Mouse (Mus musculus) embryonic stem cell, embryonic (primary cell): Measurements from ENCODE around the gene Pdxk.

Source experiments
- CTCF ChIA-PET, 4 experiments: fragments of 300-600 bp in 2 of 4; fragments of 350-600 bp in 2 of 4; sonication (Branson Sonifier 250); formaldehyde crosslinking; loops; one replicate each; lab custom pipeline; 2022; ENCODE audit warnings: inconsistent platforms in 2 of 4; lab: Charles Lee
- POLR2A ChIA-PET, 4 experiments: fragments of 300-600 bp in 2 of 4; fragments of 350-600 bp in 2 of 4; sonication (Branson Sonifier 250); formaldehyde crosslinking; loops; one replicate each; lab custom pipeline; 2022; ENCODE audit warnings: antibody characterized with exemption in 4 of 4, inconsistent platforms in 1 of 4; lab: Charles Lee

The Pdxk gene

DNA sequence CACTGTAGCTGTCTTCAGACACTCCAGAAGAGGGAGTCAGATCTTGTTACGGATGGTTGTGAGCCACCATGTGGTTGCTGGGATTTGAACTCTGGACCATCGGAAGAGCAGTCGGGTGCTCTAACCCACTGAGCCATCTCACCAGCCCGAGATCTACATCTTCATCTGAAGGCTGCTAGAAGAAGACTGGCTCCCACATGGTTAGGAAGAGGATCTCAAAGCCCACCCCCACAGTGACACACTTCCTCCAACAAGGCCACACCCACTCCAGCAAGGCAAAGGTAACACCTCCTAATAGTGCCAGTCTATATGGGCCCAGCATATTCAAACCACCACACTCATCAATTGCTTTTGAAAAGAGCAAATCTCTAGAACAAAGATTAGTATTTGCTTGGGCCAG, 49.8 kb downstream of the Pdxk start:
- ChIA-PET CTCF (interaction anchor here in 2 of 4 experiments (0.6 to 3.3 kb wide), 2 partner anchors 18 to 59 kb away, joined by 3 to 15 read pairs; no protein-coding TSS in a partner anchor), POLR2A (interaction anchor here in 2 of 4 experiments (0.6 to 3.3 kb wide), 3 partner anchors 11 to 423 kb away, joined by 3 to 38 read pairs (median 7); partner anchors contain the start of gene Cstb (in 1 of the 2))

DNA sequence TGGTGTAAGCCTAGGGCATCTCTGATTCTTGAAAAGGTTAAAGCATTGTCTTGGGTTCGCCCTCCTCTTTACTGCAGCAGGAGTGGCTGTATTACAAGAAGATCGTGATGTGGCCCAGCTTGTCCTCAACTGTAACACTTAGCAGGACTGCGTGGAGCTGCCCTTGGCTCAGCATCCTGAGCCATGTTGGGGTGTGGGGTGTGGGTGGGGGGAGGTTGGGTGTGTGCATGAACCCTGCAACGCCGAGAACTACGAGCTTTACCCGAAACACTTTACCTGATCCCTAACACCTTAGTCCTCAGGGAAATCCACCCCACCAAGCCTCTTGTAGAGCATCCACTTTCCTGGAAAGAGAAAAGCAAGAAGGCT, 51.6 kb downstream of the Pdxk start:
- ChIA-PET POLR2A (interaction anchor here in 3 of 4 experiments (0.7 to 3.5 kb wide), 32 partner anchors 10 to 852 kb away, joined by 3 to 38 read pairs (median 4); partner anchors contain the start of genes Cstb (in 3 of the 3), Pdxk (in 2 of the 3), Pwp2 (in 2 of the 3) and D10Jhu81e (in 1 of the 3)), CTCF (interaction anchor here (0.6 to 3.3 kb wide), 41 partner anchors 10 to 965 kb away, joined by 3 to 18 read pairs (median 5); partner anchors contain the start of genes Cstb (in 1 of the 4), Icosl (in 1 of the 4), Pwp2 (in 1 of the 4) and Trappc10 (in 1 of the 4))

DNA sequence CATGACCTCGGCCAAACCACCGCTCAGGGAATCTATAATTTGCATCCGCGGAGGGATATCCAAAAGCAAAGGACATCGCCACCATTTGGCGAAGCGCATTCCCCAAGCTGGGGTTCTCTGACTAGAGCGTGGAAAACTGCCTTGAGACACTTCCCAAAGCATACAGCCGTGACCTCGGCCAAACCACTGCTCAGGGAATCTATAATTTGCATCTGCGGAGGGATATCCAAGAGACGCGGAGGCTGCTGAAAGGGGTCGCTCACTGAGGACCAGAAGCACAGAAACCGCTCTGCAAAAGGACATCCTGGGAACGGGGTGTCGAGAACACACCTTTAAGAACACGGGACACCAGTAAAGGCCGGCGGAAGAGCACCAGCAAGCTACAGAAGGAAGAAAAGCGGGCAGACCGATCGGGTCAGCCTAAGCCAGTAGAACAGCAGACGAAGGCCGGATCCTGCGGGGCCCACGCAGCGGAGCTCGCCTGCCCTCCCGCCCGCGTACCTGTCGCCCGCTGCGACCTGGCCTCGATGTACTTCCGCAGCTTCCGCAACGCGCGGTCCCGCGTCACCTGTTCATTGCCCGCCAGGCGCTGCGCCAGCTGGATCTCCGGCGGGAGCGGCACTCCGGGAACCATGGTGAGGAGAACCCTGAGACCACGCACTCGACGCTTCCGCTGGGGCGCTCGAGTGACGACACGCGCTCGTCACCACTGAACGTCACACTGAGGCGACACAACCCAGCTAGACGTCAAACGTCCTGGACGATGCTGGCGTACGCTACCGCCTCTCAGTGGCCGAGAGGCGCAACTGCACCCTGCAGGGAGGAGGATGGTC, 52.2 kb downstream of the Pdxk start, which contains the start of gene Rrp1:
TSS of gene Rrp1 (minus strand) at position 725 of the 833 bp plus-strand sequence.
- CTCF ChIA-PET = interaction anchor here (0.6 to 3.3 kb wide), 45 partner anchors 10 to 964 kb away, joined by 3 to 18 read pairs (median 5); partner anchors contain the start of genes Cstb (in 1 of the 4), Icosl (in 1 of the 4), Pwp2 (in 1 of the 4) and Trappc10 (in 1 of the 4)
- POLR2A ChIA-PET = interaction anchor here in 3 of 4 experiments (0.6 to 3.5 kb wide), 34 partner anchors 10 to 851 kb away, joined by 3 to 38 read pairs (median 4); partner anchors contain the start of genes Cstb (in 3 of the 3), Pdxk (in 2 of the 3), Pfkl (in 2 of the 3) and Pwp2 (in 2 of the 3)

DNA sequence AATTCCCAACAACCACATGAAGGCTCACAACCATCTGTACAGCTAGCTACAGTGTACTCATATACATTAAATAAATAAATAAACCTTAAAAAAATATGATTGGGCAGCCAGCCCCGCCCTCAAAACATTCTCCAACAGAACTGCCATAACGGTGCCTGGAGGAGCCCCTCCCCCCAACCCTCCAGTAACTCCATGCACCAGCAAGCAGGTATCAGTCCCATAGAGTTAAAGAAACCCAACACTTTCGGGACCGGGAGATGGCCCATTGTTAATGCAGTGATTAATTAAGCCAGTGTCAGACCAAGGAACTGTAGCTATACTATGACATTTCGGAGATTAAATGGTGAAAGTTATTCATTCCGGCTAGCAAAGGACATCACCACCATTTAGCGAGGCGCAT, 52.9 kb downstream of the Pdxk start:
- ChIA-PET POLR2A (interaction anchor here in 3 of 4 experiments (0.6 to 3.5 kb wide), 16 partner anchors 10 to 565 kb away, joined by 3 to 38 read pairs (median 6); partner anchors contain the start of genes Cstb (in 3 of the 3), Gm36176 (in 1 of the 3), Pfkl (in 1 of the 3) and Pwp2 (in 1 of the 3)), CTCF (interaction anchor here in 3 of 4 experiments (0.6 to 3.3 kb wide), 11 partner anchors 12 to 1247 kb away, joined by 3 to 18 read pairs (median 9); partner anchors contain the start of gene Cstb (in 1 of the 3))

DNA sequence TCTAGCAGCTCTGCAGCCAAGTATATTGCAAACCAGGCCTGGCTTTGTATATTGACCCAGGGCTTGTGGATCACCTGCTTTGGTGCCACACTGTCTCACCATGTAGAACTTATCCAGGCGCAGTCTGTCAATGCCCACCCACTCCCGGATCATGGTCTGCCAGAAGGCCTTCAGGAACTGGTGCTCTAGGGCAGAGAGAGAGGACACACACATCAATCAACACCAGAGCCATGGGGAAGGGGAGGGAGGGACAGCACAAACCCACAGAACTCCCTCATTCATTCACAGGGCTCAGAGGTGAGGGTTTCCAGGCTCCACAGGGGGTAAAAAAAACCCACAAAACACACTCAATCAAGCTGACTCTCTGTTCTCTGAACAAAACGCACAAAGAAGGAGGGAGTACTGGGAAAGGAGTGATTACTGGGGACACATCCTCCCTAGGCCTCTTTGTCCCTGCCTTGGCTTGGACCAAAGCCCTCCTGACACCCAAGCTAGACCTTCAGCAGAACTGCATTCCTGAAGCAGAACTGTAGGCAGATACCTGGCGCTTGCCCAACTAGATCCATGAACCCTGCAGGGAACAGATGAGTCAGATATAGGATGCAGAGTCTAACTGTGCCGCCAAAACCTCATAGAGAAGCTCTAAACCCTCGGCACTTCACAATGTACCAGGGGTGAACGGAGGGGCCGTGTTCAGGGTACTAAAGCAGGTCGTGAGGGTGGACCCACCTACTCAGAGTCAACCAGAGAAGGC, 55.6 kb downstream of the Pdxk start:
- CTCF ChIA-PET = interaction anchor here in 3 of 4 experiments (0.5 to 1.3 kb wide), 6 partner anchors 13 to 32 kb away, joined by 3 to 5 read pairs (median 4); no protein-coding TSS in a partner anchor
- POLR2A ChIA-PET = interaction anchor here in 3 of 4 experiments (0.6 to 1.5 kb wide), 4 partner anchors 9 to 1857 kb away, joined by 3 read pairs; no protein-coding TSS in a partner anchor

DNA sequence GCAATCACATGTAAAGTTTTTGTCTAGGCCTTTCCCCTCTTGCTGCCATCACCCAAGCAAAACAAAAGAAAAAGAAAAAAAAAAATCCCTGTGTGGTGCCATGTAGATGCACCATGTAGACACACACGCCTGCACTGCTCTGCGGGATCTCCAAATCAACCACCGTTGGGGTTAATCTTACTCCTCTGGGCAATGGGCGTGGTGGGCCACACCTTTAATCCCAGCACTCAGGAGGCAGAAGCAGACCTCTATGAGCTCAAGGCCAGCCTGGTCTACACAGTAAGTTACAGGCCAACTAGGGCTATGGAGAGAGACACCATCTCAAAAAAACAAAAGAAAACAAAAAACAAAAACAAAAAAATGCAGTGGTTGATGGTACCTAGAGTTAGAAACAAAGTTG, 57.6 kb downstream of the Pdxk start:
- ChIA-PET POLR2A (interaction anchor here in 3 of 4 experiments (1.2 to 2.0 kb wide), 4 partner anchors 11 to 82 kb away, joined by 4 to 11 read pairs (median 6); partner anchors contain the start of gene Cstb (in 1 of the 3)), CTCF (interaction anchor here in 3 of 4 experiments (0.5 to 1.2 kb wide), 3 partner anchors 11 to 119 kb away, joined by 3 to 4 read pairs (median 3); no protein-coding TSS in a partner anchor)

DNA sequence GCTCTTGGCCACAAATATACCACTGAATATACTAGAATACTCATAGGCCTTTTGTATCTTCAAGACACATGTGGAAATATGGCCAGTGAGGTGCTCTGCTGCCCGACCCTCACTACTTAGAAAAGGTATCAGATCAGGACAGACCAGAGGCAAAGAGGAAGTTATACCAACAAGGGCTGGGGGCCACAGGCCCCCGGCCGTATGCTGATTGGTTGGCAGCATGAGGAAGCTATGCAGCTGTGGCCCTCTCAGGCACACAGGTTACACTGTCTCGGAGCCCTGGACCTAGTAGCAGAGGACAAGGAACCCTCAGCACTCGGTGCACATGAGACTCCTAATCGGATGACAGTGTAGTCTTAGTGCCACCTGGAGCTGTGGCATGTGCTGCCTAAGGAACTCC, 58.6 kb downstream of the Pdxk start:
- CTCF ChIA-PET = interaction anchor here in 1 of 4 experiments (0.5 to 1.3 kb wide), 3 partner anchors 10 to 52 kb away, joined by 3 read pairs; no protein-coding TSS in a partner anchor
- POLR2A ChIA-PET = interaction anchor here in 3 of 4 experiments (1.2 to 2.0 kb wide), 3 partner anchors 10 to 81 kb away, joined by 4 to 11 read pairs (median 6); partner anchors contain the start of gene Cstb (in 1 of the 3)

DNA sequence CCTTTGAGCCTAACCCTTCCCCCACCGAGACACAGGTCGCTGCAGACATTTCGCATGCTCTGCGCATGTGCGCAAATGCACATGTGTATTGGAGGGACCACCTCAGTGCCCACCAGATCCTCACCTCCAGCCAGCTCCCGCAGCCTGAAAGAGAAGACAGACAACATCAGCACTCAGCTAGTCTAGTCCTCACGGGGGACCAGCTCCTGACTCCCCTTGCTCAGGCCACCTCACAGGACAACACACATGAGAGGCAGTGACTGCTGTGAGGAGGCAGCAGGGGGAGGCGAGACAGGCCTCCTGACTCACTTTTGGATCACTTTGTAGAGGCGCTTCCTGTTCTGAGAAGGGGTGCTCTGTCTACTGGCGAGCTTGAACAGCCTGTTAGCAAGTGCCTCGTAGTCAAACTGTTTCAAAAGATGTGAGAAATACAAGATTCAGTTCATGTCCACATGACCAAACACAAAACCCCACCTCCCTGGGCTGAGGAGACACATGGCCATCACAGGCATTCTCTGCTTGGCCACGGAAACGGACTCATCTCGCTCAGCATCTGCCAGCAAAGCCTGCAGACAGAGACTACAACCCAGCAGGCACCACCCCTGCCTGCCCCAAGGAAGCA, 62.4 kb downstream of the Pdxk start:
- ChIA-PET POLR2A (interaction anchor here in 3 of 4 experiments (0.6 to 3.5 kb wide), 5 partner anchors 10 to 1343 kb away, joined by 3 to 14 read pairs (median 6); partner anchors contain the start of gene Rrp1 (in 2 of the 3)), CTCF (interaction anchor here in 3 of 4 experiments (0.6 to 1.1 kb wide), 4 partner anchors 10 to 482 kb away, joined by 3 to 5 read pairs (median 4); partner anchors contain the start of gene Rrp1 (in 1 of the 3))

DNA sequence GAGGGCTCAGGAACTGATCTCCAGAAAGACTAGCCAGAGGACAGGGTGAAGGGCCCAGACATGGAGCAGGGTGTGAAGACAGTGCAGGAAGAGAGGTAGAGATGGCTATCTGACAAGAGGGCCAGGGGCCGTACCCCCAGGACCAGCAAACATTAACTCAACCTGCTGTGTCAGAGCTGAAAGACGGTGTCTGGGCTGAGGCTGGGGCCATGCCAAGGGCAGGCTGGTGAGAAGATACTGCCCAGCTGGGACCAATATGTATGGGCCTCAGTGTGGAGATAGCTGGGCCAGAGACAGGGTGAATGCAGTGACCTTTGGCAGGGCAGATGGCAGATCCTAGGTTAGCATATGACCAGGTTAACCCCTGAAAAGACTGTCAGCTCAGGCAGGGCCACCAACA, 63.6 kb downstream of the Pdxk start:
- POLR2A ChIA-PET = interaction anchor here in 1 of 4 experiments (3.5 kb wide), 1 partner anchor 11 kb away, joined by 14 read pairs; the partner anchor contains the start of gene Rrp1

DNA sequence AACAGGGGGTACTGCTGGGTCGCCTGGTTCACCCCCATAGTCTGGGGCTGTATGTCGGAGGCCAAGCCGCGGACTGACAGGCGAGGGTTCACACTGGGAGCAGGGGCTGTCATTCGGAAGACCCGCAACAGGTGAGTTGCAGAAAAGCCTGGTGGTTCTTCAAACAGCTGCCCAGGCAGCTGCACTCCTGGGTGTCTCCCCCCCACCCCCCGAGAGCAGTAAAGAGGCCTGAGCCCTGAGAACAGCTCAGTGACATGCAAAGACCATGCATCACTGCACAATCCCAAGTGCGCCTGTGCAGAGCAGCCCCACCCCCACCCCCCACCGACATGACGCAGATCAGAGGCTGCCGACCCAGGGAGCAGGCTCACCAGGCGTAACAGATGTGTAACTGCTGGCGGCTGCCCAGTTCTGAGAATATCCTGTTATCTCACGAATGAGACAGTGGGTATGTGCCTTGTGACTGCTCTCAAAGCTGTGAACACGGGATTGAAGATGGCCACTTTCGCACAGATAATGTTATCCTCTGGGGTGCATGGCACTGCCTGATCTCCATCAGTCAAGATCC, 65.6 kb downstream of the Pdxk start:
- POLR2A ChIA-PET = no interaction called here

More for the DNA sequence above, 63.6 kb downstream of the Pdxk start:
- CTCF ChIA-PET = interaction anchor here in 1 of 4 experiments (1.1 kb wide), 1 partner anchor 40 kb away, joined by 3 read pairs; no protein-coding TSS in a partner anchor

DNA sequence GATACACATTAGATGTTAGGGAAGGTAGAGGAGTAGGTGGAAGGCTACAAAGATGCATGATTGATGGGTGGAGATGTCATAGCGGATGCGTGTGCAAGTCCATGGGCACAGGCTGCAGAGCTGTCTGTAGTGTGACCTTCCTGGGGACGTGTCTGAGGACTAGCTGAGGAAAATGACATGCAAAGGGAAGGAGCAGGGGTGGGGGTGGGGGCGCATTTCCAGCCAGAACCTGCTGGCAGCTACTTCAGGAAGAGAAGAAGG, 68.2 kb downstream of the Pdxk start:
- POLR2A ChIA-PET = interaction anchor here in 3 of 4 experiments (0.6 to 2.0 kb wide), 15 partner anchors 9 to 1657 kb away, joined by 3 to 7 read pairs (median 4); partner anchors contain the start of genes Pdxk (in 1 of the 3) and Rrp1 (in 1 of the 3)
- CTCF ChIA-PET = interaction anchor here (0.6 to 2.2 kb wide), 51 partner anchors 10 to 470 kb away, joined by 3 to 18 read pairs (median 4); partner anchors contain the start of genes Rrp1 (in 3 of the 4), Pwp2 (in 2 of the 4), D10Jhu81e (in 1 of the 4) and Icosl (in 1 of the 4)

More for the DNA sequence above, 65.6 kb downstream of the Pdxk start:
- CTCF ChIA-PET = interaction anchor here in 2 of 4 experiments (0.6 kb wide), 2 partner anchors 33 to 1666 kb away, joined by 4 to 12 read pairs; no protein-coding TSS in a partner anchor

DNA sequence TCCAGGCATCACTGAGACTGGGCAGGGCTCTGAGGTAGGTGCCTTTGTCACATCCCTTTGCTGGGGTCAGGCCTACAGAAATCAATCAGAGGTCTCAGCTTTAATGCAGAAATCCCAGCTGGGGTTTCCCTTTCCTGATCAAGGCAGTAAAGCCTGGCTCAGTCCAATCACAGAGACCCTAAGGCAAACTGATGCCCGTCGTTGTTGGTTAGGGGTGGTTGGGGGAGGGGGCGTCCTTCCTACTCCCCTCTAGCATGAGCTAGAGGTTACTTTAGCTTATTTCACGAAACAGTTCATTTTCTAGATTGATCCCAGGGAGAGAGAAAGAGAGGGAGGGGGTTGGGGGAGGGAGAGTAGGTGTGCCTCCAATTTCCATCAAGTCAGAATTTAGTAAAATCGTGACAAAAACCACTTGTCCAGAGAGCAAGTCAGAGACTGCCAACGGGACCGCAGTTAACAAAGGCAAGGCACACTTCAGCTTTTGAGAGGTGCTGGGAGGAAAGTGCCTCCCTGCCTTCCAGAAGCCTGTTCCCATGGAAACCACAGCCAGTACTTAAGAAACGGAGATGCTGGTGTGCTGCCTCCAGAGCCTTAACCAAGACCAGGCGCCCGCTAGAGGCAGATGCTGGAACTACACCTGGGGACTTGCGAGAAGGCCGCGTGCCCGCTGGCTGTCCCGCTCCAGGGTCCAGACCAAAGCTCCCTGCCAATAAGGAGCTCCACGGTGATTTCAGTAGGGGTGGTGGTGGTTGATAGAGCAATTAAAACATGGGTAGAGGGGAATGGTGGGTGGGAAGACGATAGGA, 68.8 kb downstream of the Pdxk start:
- ChIA-PET POLR2A (interaction anchor here in 3 of 4 experiments (0.6 to 2.0 kb wide), 17 partner anchors 9 to 1657 kb away, joined by 3 to 7 read pairs (median 4); partner anchors contain the start of genes Pdxk (in 1 of the 3) and Rrp1 (in 1 of the 3)), CTCF (interaction anchor here (0.6 to 2.2 kb wide), 64 partner anchors 10 to 470 kb away, joined by 3 to 18 read pairs (median 4); partner anchors contain the start of genes Rrp1 (in 3 of the 4), Pwp2 (in 2 of the 4), D10Jhu81e (in 1 of the 4) and Icosl (in 1 of the 4))

DNA sequence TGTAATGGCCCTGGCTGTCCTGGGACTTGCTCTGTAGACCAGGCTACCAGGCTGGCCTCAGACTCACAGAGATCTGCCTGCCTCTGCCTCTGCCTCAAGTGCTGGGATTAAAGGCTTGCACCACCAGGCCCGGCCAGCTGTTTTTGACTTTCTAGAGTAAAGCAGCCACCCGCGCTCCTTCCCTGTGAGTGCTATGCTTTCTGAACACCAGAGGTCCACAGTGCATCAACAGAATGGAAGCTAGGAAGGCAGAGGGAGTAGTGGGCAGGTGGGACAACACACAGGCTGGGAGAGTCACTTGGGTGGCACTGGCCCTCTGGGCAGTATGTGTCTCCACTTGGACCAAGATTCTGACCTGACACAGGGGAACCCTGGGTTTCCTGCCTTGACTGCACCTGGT, 69.4 kb downstream of the Pdxk start:
- ChIA-PET POLR2A (interaction anchor here in 3 of 4 experiments (0.9 to 2.0 kb wide), 7 partner anchors 12 to 87 kb away, joined by 3 to 6 read pairs (median 4); partner anchors contain the start of genes Pdxk (in 1 of the 3) and Rrp1 (in 1 of the 3)), CTCF (interaction anchor here (0.6 to 2.2 kb wide), 23 partner anchors 11 to 379 kb away, joined by 3 to 18 read pairs (median 4); partner anchors contain the start of genes Rrp1 (in 2 of the 4) and D10Jhu81e (in 1 of the 4))

DNA sequence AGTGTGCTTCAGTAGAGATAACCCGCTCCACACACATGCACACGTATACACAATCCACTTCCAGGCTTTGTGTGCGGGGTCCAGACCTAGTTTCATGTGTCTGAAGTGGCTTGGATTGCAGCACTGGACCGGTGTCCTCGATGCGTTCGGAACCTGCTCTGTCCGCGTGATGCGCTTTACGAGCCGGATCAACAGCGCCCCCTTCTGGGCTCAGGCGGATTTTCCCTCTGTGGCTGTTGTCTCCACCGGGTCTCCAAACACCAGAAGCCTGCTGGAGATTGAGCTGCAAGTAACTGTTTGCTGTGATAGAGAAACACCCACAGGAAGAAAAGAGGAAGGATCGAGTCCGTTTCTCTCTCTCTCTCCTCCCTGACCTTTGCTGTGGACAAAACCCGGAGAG, 72.7 kb downstream of the Pdxk start:
- ChIA-PET CTCF (interaction anchor here (0.6 to 2.7 kb wide), 74 partner anchors 8 to 1040 kb away, joined by 3 to 28 read pairs (median 4); partner anchors contain the start of genes Pwp2 (in 2 of the 4), Rrp1 (in 2 of the 4) and Trappc10 (in 1 of the 4)), POLR2A (interaction anchor here (0.6 to 1.8 kb wide), 21 partner anchors 13 to 148 kb away, joined by 3 to 11 read pairs (median 4); partner anchors contain the start of gene Trappc10 (in 1 of the 4))
